Mouse (Mus musculus) cerebellum, adult 2 months (tissue): ENCODE measurements around the gene Btbd17.

Experiments used
- CTCF ChIP-seq: fragments of 200-500 bp; IDR thresholded peaks from 2 replicates; pipeline ENCODE4 v1.5.1; 2011; ENCODE audit warnings: low read depth, mild to moderate bottlenecking, control low read depth, low read length, moderate library complexity, borderline replicate concordance; ENCODE audit not compliant: insufficient read depth
- POLR2A ChIP-seq: fragments of 200-500 bp; IDR thresholded peaks from 2 replicates; pipeline ENCODE4 v1.6.1; 2011; ENCODE audit warnings: low read length, control low read depth, borderline replicate concordance; ENCODE audit not compliant: insufficient read depth

- no peak for TF ChIP-seq CTCF
- TF ChIP-seq POLR2A: no peak
Measured at GRCm38 (mm10) chr11:114819110-114819509, 23.4 kb upstream of the Btbd17 start.
